Mouse (Mus musculus): Measurements from ENCODE around the gene C530008M17Rik. TPM values are rescaled to one million over a fixed set of nuclear protein-coding genes. Genes with fewer than 3 reads are reported as not detected.
"Not testable (repeated sequence)": the region's sequence is repeated elsewhere in the genome, so short reads cannot be mapped to it uniquely, and the experiment has no call there.

The C530008M17Rik gene
- polyA plus RNA-seq, 1 experiment from 2014 or later = 11.1 TPM

GRCm38 (mm10) chr5:76910807-76911206, 254.5 kb downstream of the C530008M17Rik start:
- H3K4me3 ChIP-seq (ENCODE audit: low read length) = no peak overlapping the region
- ATAC-seq = no peak
- 73% methylated on average over 3 of the region's 3 CpGs for WGBS
- no peak overlapping the region for H3K9ac ChIP-seq (ENCODE audit: low read depth, low read length)
- no peaks in the 10 kb centered on the region for H3K4me1 ChIP-seq (ENCODE audit: control insufficient read depth, insufficient read depth, low read length)
- no peak overlapping the region for H3K27ac ChIP-seq (ENCODE audit: low read length)
- H3K27me3 ChIP-seq (replicated peaks; ENCODE audit: control insufficient read depth, insufficient read depth, low read length) = no peaks in the 10 kb centered on the region
- H3K9me3 ChIP-seq (ENCODE audit: control insufficient read depth, low read length) = no peaks in the 10 kb centered on the region
- H3K36me3 ChIP-seq (ENCODE audit: control insufficient read depth, insufficient read depth, low read length) = no peaks in the 10 kb centered on the region
- no peak overlapping the region for H3K4me2 ChIP-seq (ENCODE audit: low read depth, low read length)

- H3K9ac ChIP-seq (ENCODE audit: low read depth, low read length); H3K9me3 ChIP-seq (ENCODE audit: control insufficient read depth, low read length); H3K4me1 ChIP-seq (ENCODE audit: control insufficient read depth, insufficient read depth, low read length); H3K27ac ChIP-seq (ENCODE audit: low read length); H3K27me3 ChIP-seq (replicated peaks; ENCODE audit: control insufficient read depth, insufficient read depth, low read length); H3K36me3 ChIP-seq (ENCODE audit: control insufficient read depth, insufficient read depth, low read length); H3K4me2 ChIP-seq (ENCODE audit: low read depth, low read length); ATAC-seq; H3K4me3 ChIP-seq (ENCODE audit: low read length): not testable (repeated sequence)
- WGBS = 91% methylated on average over 5 of the region's 5 CpGs
Measured at GRCm38 (mm10) chr5:76912522-76912921, 256.2 kb downstream of the C530008M17Rik start.

GRCm38 (mm10) chr5:76922833-76923232, 266.5 kb downstream of the C530008M17Rik start:
- WGBS = 82% methylated on average over 4 of the region's 4 CpGs
- Histone ChIP-seq H3K36me3 (ENCODE audit: control insufficient read depth, insufficient read depth, low read length) (peaks cover 17% of the 10 kb centered on the region), H3K4me1 (ENCODE audit: control insufficient read depth, insufficient read depth, low read length) (no peaks in the 10 kb centered on the region), H3K9me3 (ENCODE audit: control insufficient read depth, low read length) (peaks cover 3% of the 10 kb centered on the region; the same call in 1 of the 2 replicates), H3K4me2 (ENCODE audit: low read depth, low read length) (no peak overlapping the region), H3K4me3 (ENCODE audit: low read length) (no peak overlapping the region), H3K27ac (ENCODE audit: low read length) (no peak overlapping the region), H3K9ac (ENCODE audit: low read depth, low read length) (no peak overlapping the region), H3K27me3 (replicated peaks; ENCODE audit: control insufficient read depth, insufficient read depth, low read length) (no peaks in the 10 kb centered on the region)
- no peak for ATAC-seq

Other genes with a start within 250 kb of the C530008M17Rik start
- not detected in 2 replicates for gene Gm7271, start 172.5 kb upstream of the C530008M17Rik start, polyA plus RNA-seq (2015; fragmentation: Nextera tagmentation; extraction: Ambion mirVana)
- 27.8 and 30.0 TPM in 2 replicates for gene Exoc1, start 127.2 kb upstream of the C530008M17Rik start, polyA plus RNA-seq (2015; fragmentation: Nextera tagmentation; extraction: Ambion mirVana)
- 3.9 and 4.8 TPM in 2 replicates for gene Cep135, start 67.8 kb upstream of the C530008M17Rik start, polyA plus RNA-seq (2015; fragmentation: Nextera tagmentation; extraction: Ambion mirVana)
- gene Aasdh, start 249.0 kb downstream of the C530008M17Rik start, polyA plus RNA-seq (2015; fragmentation: Nextera tagmentation; extraction: Ambion mirVana) = 13.6 and 15.0 TPM in 2 replicates

Measured in intestine, embryonic 16.5 days (tissue).